Mouse (Mus musculus): ENCODE measurements around the gene Cd38.
A peak's percentile ranks its signal among the peaks of the same experiment; 100 is the strongest.

Gene Cd38

GRCm38 (mm10) chr5:43868253-43868652 is at the start of gene Cd38:
Cd38 (plus strand) TSS chr5:43868553.
- no peak for DNase-seq (ENCODE audit: low spot score in 2 of 2)

GRCm38 (mm10) chr5:43818695-43819094 is 49.7 kb upstream of the Cd38 start, which contains the start of gene Bst1:
Bst1 (plus strand) TSS chr5:43818885.
- DNase-seq (ENCODE audit: low spot score in 2 of 2) = no peak

GRCm38 (mm10) chr5:43820785-43821184 is 47.6 kb upstream of the Cd38 start:
- no peak for DNase-seq (ENCODE audit: low spot score in 2 of 2)

GRCm38 (mm10) chr5:43821538-43821937 is 46.8 kb upstream of the Cd38 start, which contains the start of gene Fbxl5:
Fbxl5 (minus strand) TSS chr5:43821638.
- DNase-seq (ENCODE audit: low spot score in 2 of 2) = no peak

GRCm38 (mm10) chr5:43822199-43822598 is 46.2 kb upstream of the Cd38 start:
- DNase-seq (ENCODE audit: low spot score in 2 of 2) = no peak

- DNase-seq (ENCODE audit: low spot score in 2 of 2) = no peak
These were observed 45.5 kb upstream of the Cd38 start for GRCm38 (mm10) chr5:43822824-43823223.

GRCm38 (mm10) chr5:43824580-43824979 is 43.8 kb upstream of the Cd38 start:
- no peak for DNase-seq (ENCODE audit: low spot score in 2 of 2)

- DNase-seq (ENCODE audit: low spot score in 2 of 2) = no peak
These were observed 41.5 kb upstream of the Cd38 start for GRCm38 (mm10) chr5:43826883-43827282.

- no peak for DNase-seq (ENCODE audit: low spot score in 2 of 2)
These were observed 41.0 kb upstream of the Cd38 start for GRCm38 (mm10) chr5:43827366-43827765.

- no peak for DNase-seq (ENCODE audit: low spot score in 2 of 2)
These were observed 31.8 kb upstream of the Cd38 start for GRCm38 (mm10) chr5:43836590-43836989.

- peak; percentile 54 to 66 for DNase-seq (ENCODE audit: low spot score in 2 of 2)
These were observed 31.0 kb upstream of the Cd38 start for GRCm38 (mm10) chr5:43837372-43837771.

- DNase-seq (ENCODE audit: low spot score in 2 of 2) = peak in 1 of 2 experiments; percentile 72
These were observed 27.0 kb upstream of the Cd38 start for GRCm38 (mm10) chr5:43841144-43842010.

GRCm38 (mm10) chr5:43842011-43842285 is 26.4 kb upstream of the Cd38 start:
- DNase-seq (ENCODE audit: low spot score in 2 of 2) = peak in 1 of 2 experiments; percentile 10

GRCm38 (mm10) chr5:43842576-43843155 is 25.7 kb upstream of the Cd38 start:
- no peak for DNase-seq (ENCODE audit: low spot score in 2 of 2)

GRCm38 (mm10) chr5:43845083-43845482 is 23.3 kb upstream of the Cd38 start:
- no peak for DNase-seq (ENCODE audit: low spot score in 2 of 2)

GRCm38 (mm10) chr5:43845646-43846045 is 22.7 kb upstream of the Cd38 start:
- no peak for DNase-seq (ENCODE audit: low spot score in 2 of 2)

GRCm38 (mm10) chr5:43846227-43846626 is 22.1 kb upstream of the Cd38 start:
- DNase-seq (ENCODE audit: low spot score in 2 of 2) = no peak

GRCm38 (mm10) chr5:43847555-43847954 is 20.8 kb upstream of the Cd38 start:
- no peak for DNase-seq (ENCODE audit: low spot score in 2 of 2)

GRCm38 (mm10) chr5:43848275-43848674 is 20.1 kb upstream of the Cd38 start:
- no peak for DNase-seq (ENCODE audit: low spot score in 2 of 2)

GRCm38 (mm10) chr5:43853096-43853867 is 15.1 kb upstream of the Cd38 start:
- DNase-seq (ENCODE audit: low spot score in 2 of 2) = no peak

GRCm38 (mm10) chr5:43853868-43854488 is 14.4 kb upstream of the Cd38 start:
- no peak for DNase-seq (ENCODE audit: low spot score in 2 of 2)

GRCm38 (mm10) chr5:43855769-43856168 is 12.6 kb upstream of the Cd38 start:
- DNase-seq (ENCODE audit: low spot score in 2 of 2) = no peak

All from right cerebral cortex, adult 2 months (tissue).